15 mouse cellular contexts compared by ENCODE assay signal in the genomic region with DNA sequence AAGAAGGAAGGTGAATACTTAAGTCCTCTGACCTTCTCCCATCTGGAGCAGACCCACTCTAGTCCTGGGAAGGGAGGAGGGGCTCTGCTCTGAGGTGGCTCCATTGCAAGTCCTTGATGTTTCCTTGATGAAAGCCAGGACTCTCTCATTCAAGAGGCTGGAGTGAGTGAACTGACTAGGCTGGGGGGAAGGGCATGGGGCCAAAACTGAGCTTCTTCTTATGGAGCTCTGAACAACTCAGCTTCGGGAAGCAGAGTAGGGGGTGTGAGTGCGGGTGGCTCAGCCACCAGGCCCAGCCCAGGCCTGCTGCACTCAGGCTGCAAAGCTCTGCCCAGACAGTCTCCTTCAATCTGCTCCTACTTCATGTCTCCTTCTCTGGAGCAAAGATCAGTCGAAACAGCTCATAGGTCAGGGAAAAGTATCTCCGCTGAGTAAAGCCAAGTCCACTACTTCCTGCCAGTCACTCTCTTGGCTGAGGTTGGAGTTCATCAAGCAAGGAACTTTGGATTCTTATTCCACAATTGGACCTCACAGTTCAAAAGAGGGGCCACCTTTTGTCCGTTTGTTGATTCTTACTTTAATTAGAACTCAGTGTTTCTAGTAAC. TPM values are rescaled to one million over a fixed set of nuclear protein-coding genes. Genes with fewer than 3 reads are reported as not detected.
A peak's percentile ranks its signal among the peaks of the same experiment; 100 is the strongest.
DNase-seq lines count a peak whose midpoint lies in the region; ATAC-seq lines count a peak whose summit lies in the region.
"Had no signal": no experiment of that assay in that cellular context is flagged by ENCODE, and none has a peak within 500 bp of the region (broad histone marks: within the 10 kb centered on the region; RNA-seq: fewer than 3 reads in every experiment).

No protein-coding gene starts in this region.

- no peak for ATAC-seq in hindbrain, embryonic 16.5 days
- no peak for ATAC-seq in neural tube, embryonic 15.5 days (ENCODE audit: low FRiP score)
- no peak for ATAC-seq in monocyte, adult 5-6 weeks (replicated peaks; ENCODE audit: insufficient number of reproducible peaks, low FRiP score, low TSS enrichment, poor library complexity, severe bottlenecking)
- ATAC-seq: activated CD4-positive, CD25-positive, alpha-beta regulatory T cell, adult 4 months had no signal

- H3K4me2 ChIP-seq in hindbrain, embryonic 16.5 days (ENCODE audit: low read length) = no peak overlapping the region
- H3K4me2 ChIP-seq in neural tube, embryonic 15.5 days = no peak overlapping the region
- H3K4me2 ChIP-seq: neural tube, embryonic 12.5 days had no signal

- DNase-seq in hindbrain, embryonic 10.5 days (ENCODE audit: low spot score) = peak; percentile 6
- peak; percentile 35 for DNase-seq in embryo, embryonic 11 days
- peak; percentile 39 to 64 for DNase-seq in kidney, adult 8-10 months
- DNase-seq in lung, postnatal 36 days = peak; percentile 4
- DNase-seq: cerebellum, adult 2 months; right cerebral cortex, postnatal 25 days; thymus, adult 2 months had no signal

- peaks cover 23% of the 10 kb centered on the region; the same call in 1 of the 2 replicates for H3K4me1 ChIP-seq in hindbrain, embryonic 10.5 days (replicated peaks)
- H3K4me1 ChIP-seq in hindbrain, embryonic 16.5 days (ENCODE audit: control insufficient read depth, insufficient read depth, low read depth, low read length) = no peaks in the 10 kb centered on the region
- H3K4me1 ChIP-seq in neural tube, embryonic 15.5 days = peaks cover 4% of the 10 kb centered on the region; the same call in 1 of the 2 replicates
- H3K4me1 ChIP-seq: neural tube, embryonic 12.5 days had no signal

- no peaks in the 10 kb centered on the region for H3K36me3 ChIP-seq in hindbrain, embryonic 10.5 days
- no peaks in the 10 kb centered on the region for H3K36me3 ChIP-seq in hindbrain, embryonic 16.5 days (ENCODE audit: control insufficient read depth, insufficient read depth, low read length)
- no peaks in the 10 kb centered on the region for H3K36me3 ChIP-seq in neural tube, embryonic 15.5 days
- H3K36me3 ChIP-seq: neural tube, embryonic 12.5 days had no signal

- H3K27ac ChIP-seq in hindbrain, embryonic 10.5 days = no peak overlapping the region
- no peak overlapping the region for H3K27ac ChIP-seq in hindbrain, embryonic 16.5 days (ENCODE audit: low read depth, low read length)
- H3K27ac ChIP-seq in neural tube, embryonic 15.5 days (replicated peaks) = no peak overlapping the region
- H3K27ac ChIP-seq: neural tube, embryonic 12.5 days had no signal

- H3K27me3 ChIP-seq in hindbrain, embryonic 10.5 days (ENCODE audit: insufficient read depth, poor library complexity, severe bottlenecking) = peaks cover 98% of the 10 kb centered on the region
- H3K27me3 ChIP-seq in hindbrain, embryonic 16.5 days (replicated peaks; ENCODE audit: control insufficient read depth, insufficient read depth, low read length) = peaks cover 37% of the 10 kb centered on the region
- peaks cover 70% of the 10 kb centered on the region for H3K27me3 ChIP-seq in neural tube, embryonic 15.5 days (replicated peaks)

- H3K9ac ChIP-seq in hindbrain, embryonic 16.5 days (ENCODE audit: low read depth, low read length) = no peak overlapping the region
- no peak overlapping the region for H3K9ac ChIP-seq in neural tube, embryonic 15.5 days (replicated peaks)
- H3K9ac ChIP-seq: neural tube, embryonic 12.5 days had no signal

- peaks cover 8% of the 10 kb centered on the region; the same call in 1 of the 2 replicates for H3K9me3 ChIP-seq in hindbrain, embryonic 10.5 days
- no peaks in the 10 kb centered on the region for H3K9me3 ChIP-seq in hindbrain, embryonic 16.5 days (ENCODE audit: control insufficient read depth, low read length)
- no peaks in the 10 kb centered on the region for H3K9me3 ChIP-seq in neural tube, embryonic 15.5 days (replicated peaks)
- H3K9me3 ChIP-seq: neural tube, embryonic 12.5 days had no signal

- no peak overlapping the region for H3K4me3 ChIP-seq in hindbrain, embryonic 10.5 days
- H3K4me3 ChIP-seq in hindbrain, embryonic 16.5 days (ENCODE audit: low read length) = no peak overlapping the region
- H3K4me3 ChIP-seq in neural tube, embryonic 15.5 days (replicated peaks) = no peak overlapping the region
- H3K4me3 ChIP-seq: neural tube, embryonic 12.5 days had no signal

- 40% methylated on average over 5 of the region's 5 CpGs for WGBS in hindbrain, embryonic 10.5 days
- 56% methylated on average over 5 of the region's 5 CpGs for WGBS in hindbrain, embryonic 16.5 days
- WGBS in neural tube, embryonic 15.5 days = 64% methylated on average over 5 of the region's 5 CpGs

RNA-seq across cellular contexts. Expression of a gene that starts 1.9 kb away (rescaled TPM):
- polyA plus RNA-seq in hindbrain, embryonic 10.5 days (2016; fragmentation: Nextera tagmentation; extraction: Ambion mirVana) = 16.4 and 18.8 TPM in 2 replicates
- polyA plus RNA-seq in hindbrain, embryonic 16.5 days (2015; fragmentation: Nextera tagmentation; extraction: Ambion mirVana) = 7.6 and 8.2 TPM in 2 replicates
- polyA plus RNA-seq in neural tube, embryonic 15.5 days (2015; fragmentation: Nextera tagmentation; extraction: Ambion mirVana) = 4.7 and 5.9 TPM in 2 replicates
- total RNA-seq in monocyte, adult 5-6 weeks (2017) = 17.9 to 23.8 TPM (median 21.6 TPM) in 3 replicates

RNA-seq across cellular contexts. Expression of a gene that starts 52.8 kb away (rescaled TPM):
- 0.27 and 0.29 TPM in 2 replicates for polyA plus RNA-seq in hindbrain, embryonic 10.5 days (2016; fragmentation: Nextera tagmentation; extraction: Ambion mirVana)
- 0.11 TPM in 1 of 2 replicates, not detected in the other for polyA plus RNA-seq in hindbrain, embryonic 16.5 days (2015; fragmentation: Nextera tagmentation; extraction: Ambion mirVana)
- polyA plus RNA-seq in neural tube, embryonic 15.5 days (2015; fragmentation: Nextera tagmentation; extraction: Ambion mirVana) = 0.27 TPM in 1 of 2 replicates, not detected in the other
- total RNA-seq in monocyte, adult 5-6 weeks (2017) = not detected in 3 replicates
- total RNA-seq: gastrocnemius, adult 18-20 months; left cerebral cortex, postnatal 10 days; megakaryocyte, adult 5-6 weeks had no signal
- polyA plus RNA-seq: activated CD4-positive, CD25-positive, alpha-beta regulatory T cell, adult 4 months; neural tube, embryonic 12.5 days had no signal

RNA-seq across cellular contexts. Expression of a gene that starts 53.1 kb away (rescaled TPM):
- 0.15 and 0.35 TPM in 2 replicates for polyA plus RNA-seq in hindbrain, embryonic 10.5 days (2016; fragmentation: Nextera tagmentation; extraction: Ambion mirVana)
- 0.25 TPM in 1 of 2 replicates, not detected in the other for polyA plus RNA-seq in hindbrain, embryonic 16.5 days (2015; fragmentation: Nextera tagmentation; extraction: Ambion mirVana)
- polyA plus RNA-seq in neural tube, embryonic 15.5 days (2015; fragmentation: Nextera tagmentation; extraction: Ambion mirVana) = 0.32 TPM in 1 of 2 replicates, not detected in the other
- total RNA-seq in monocyte, adult 5-6 weeks (2017) = 0.87 TPM in 1 of 3 replicates, not detected in the others
- total RNA-seq: gastrocnemius, adult 18-20 months; left cerebral cortex, postnatal 10 days; megakaryocyte, adult 5-6 weeks had no signal
- polyA plus RNA-seq: activated CD4-positive, CD25-positive, alpha-beta regulatory T cell, adult 4 months had no signal
